Mouse (Mus musculus): ENCODE data around the gene Prrc2b.

Gene Prrc2b

DNA sequence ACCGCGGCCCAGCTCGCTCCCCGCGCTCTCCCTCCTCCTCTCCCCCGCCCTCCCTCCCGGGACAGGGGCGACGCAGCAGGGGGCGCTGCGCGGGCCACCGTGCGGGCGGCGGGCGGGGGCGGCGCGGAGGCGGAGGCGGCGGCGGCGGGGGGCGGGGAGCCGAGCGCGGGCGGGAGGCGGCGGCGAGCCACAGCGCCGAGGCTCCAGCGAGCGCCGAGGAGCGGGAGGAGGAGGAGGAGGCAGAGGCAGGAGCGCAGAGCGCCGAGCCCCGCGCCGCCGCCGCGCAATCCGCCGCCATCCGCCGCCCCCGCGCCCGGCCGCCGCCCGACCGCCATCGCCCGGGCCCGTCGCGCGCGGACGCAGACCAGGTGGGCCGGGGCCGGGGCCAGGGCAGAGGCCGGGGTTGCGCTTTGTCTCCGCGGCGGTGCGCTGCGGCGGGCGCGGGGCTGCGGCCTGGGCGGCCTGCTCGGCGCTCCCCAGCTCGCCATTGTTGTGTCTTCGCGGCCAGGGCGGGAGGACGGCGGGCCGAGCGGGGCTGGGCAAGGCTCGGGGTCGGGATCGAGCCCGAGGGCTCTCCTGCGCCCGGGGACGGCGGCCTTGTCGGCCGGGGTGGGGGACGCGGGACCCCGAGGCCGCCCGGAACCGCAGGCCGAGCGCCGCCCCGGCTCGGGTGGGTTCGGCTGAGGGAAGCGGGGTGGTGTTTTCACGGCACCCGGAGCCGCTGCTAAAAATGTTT, at the start of gene Prrc2b:
Gene Prrc2b, plus strand, starts transcription at position 159 of the 736 bp plus-strand sequence.
- peak; percentile 67 to 74 for DNase-seq (ENCODE audit: low spot score in 2 of 2)

DNA sequence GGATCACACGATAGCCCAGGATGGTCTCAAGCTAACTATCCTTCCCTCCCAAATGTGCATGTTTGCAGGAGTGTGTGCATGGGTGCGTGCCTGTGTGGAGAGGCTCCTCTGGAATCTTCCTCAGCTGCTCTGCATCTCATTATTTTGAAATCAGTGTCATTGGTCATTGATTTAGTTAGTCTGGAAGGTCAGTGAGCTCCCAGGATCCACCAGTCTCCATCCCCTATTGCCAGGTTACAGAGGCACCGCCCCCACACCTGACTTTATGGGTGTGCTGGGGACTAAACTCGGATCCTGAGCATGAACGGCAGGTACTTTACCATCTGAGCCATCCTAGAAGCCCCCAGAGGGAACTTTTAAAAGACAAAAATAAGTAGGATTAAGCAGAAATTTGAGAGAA, 47.9 kb upstream of the Prrc2b start:
- DNase-seq (ENCODE audit: low spot score in 2 of 2): no peak

DNA sequence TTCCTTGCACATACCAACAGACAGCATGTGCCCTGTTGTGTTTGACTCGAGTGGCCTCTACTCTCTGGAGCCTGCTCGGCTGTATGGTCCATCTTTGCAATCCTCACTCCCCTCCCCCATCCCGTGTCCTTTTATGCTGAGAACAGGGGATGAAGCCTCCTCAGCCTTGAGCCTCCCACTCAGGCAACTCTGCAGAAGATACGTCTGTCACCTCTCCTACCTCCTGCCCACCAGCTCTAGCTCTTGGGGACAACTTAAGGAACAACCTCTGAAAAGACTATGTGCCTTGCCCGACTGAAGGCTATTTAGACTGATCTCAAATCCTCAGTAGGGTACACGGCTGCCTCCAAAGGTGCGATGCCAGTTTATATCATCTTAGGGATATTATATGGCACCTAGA, 47.3 kb upstream of the Prrc2b start:
- no peak for DNase-seq (ENCODE audit: low spot score in 2 of 2)

DNA sequence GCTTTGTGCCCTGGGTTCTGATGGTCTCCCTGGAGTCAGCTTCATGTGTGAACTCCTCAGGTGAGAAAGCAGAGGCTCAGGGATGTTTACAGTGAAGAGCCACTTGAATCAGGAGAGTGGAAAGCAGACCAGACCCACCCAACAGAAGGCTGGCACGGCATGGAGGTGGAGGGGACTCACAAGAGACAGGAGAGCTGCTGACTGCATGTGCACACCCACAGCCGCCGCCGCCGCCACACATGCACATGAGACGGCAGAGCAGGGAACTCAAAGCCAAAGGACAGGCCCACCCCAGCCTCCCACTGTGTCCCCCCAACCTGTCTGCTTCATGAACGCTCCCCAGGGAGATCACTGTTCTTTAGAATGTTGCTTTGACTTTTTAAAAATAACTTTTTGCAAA, 46.8 kb upstream of the Prrc2b start:
- DNase-seq (ENCODE audit: low spot score in 2 of 2): no peak

DNA sequence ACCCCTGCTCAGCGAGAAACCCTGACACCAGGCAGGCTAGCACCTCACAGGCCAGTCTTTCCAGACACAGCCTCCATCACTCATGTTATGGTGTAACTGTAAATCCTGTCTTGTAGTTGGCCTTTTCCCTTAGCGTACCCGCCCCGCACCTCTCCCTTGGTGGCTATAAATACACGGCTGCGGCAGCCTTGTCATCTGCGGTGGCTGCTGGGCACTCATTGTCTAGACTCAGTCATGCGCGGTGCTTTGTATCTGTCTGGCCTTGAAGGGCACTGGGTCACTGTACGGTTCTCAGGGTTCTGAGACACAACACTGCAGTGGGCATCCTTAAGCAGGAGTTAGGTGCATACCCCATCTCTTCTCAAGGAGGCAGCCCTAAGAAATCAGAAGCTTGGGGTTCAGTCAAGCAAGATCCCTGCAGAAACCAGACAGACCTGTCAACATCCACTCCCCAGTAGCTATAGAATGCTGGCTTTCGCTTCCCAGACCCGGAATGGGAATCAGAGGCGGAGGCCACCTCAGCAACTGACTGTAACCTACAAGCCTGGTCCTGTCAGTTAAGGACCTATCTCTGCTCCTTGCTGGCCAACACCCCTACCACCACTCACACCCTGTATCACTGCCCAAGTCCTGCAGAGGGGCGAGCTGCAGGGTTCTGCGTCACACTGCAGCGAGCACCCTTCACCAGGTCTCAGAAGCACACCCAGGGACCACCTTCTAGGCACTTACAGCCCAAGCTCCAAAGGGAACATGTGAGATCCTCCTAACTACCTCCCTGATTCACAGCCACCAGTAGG, 45.6 kb upstream of the Prrc2b start:
- no peak for DNase-seq (ENCODE audit: low spot score in 2 of 2)

DNA sequence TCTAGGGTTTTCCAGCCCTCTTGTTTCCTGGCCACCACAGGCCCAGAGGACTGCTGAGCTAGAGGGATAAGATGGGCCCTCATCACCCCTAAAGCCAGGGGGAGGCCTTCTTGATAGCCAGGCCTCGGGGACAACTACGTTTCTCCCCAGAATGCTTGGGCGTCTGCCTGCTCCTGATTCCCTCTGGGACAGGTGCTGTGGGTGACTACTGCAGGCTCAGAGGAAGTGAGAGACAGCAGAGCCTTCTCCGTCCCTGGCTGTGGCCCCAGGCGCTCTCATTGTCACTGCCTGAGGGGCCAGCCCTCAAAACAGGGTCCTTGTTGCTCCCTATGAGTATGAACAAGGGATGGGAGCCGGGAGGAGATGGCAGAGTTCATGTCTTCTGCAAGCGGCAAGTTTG, 45.0 kb upstream of the Prrc2b start:
- DNase-seq (ENCODE audit: low spot score in 2 of 2): no peak

DNA sequence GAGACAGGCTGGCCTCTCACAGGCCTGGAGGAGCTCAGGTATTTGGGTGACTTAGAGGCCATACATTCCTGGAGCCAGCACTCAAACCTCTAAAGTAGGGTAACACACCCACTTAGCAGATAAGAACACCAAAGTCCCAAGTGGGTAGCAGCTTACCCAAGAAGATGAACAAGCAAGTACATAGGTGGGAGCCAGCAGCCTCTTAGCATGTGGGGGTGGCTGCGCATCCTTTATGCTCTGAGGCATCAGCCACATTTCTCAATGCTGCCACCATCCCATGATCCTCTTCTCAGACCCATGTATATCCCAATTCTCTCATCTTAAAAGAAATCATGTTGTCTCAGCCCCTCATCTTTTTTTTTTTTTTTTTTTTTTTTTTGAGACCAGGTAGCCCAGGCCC, 39.6 kb upstream of the Prrc2b start:
- no peak for DNase-seq (ENCODE audit: low spot score in 2 of 2)

DNA sequence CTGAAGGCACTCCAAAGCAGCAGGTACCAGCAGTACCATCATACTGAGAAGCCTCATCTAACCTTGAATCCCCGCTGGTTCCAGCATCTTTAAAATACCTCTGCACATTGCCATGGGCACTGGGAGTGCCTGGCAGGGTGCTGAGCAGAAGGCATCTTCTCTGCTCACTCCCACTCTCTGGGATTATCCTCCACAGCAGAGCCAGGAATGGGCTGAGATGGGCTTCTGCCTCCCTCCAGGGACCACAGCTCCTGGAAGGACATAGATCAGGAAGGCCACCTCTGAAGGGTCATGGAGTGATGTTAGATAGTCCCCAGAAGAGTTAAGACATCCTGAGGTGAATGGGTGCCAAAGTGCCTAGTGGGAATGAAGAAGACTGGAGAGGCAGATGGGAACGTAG, 38.3 kb upstream of the Prrc2b start:
- DNase-seq (ENCODE audit: low spot score in 2 of 2): no peak

DNA sequence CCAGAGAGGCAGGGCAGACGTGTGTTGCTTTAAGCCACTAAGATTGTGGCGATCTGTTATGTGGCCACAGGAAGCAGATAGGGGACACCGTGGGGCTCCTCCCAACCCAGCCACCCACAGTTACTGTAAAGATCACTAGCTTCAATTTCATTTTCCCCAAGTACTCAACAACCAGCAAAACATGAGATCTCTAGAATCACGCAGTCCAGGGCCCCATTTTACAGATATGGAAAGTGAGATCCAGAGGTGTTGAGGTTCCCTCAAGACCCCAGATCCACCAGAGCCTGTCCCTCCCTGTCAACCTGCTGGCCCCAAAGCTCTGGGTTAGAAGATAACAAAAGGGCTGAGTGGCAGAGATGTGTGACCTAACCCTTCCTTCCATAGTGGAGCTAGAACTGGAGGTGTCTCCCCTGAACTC, 35.0 kb upstream of the Prrc2b start:
- DNase-seq (ENCODE audit: low spot score in 2 of 2): no peak

DNA sequence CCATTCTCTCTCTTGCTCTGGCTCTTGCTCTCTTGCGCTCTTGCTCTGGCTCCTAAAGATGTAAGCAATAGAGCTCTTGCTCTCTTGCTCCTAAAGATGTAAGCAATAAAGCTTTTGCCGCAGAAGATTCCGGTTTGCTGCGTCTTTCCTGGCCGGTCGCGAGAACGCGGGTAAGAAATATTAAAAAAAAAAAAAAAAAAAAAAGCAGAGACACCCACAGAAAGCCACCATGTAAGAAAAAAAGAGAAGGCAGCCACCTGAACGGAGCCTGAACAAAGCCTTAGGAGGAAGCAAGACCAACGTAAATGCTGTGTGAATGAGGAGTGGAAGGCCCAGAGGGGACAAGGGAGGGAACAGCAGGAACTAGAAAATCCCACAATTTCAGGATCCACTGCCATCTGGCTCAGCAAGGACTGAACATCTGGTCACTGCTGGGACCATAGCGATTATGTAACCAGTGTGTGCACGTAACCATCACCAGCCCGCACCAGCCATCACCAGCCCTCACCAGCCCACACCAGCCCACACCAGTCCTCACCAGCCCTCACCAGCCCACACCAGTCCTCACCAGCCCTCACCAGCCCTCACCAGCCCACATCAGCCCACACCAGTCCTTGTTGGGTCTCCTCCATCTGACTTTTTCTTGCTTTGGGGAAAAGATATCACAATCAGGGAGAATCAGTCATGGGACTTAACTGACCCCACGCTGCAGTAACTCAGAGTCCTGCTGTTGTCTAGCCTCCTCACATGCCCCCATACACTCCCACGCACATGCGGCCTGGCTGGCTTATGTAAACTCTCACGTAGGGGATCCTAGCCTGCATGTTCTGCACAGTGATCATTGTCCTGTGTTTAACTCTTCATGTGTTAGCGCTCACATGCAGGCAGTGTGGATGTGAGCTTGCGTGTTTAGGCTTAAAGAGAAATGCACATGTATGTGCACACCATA, 30.8 kb upstream of the Prrc2b start:
- DNase-seq (ENCODE audit: low spot score in 2 of 2): no peak

DNA sequence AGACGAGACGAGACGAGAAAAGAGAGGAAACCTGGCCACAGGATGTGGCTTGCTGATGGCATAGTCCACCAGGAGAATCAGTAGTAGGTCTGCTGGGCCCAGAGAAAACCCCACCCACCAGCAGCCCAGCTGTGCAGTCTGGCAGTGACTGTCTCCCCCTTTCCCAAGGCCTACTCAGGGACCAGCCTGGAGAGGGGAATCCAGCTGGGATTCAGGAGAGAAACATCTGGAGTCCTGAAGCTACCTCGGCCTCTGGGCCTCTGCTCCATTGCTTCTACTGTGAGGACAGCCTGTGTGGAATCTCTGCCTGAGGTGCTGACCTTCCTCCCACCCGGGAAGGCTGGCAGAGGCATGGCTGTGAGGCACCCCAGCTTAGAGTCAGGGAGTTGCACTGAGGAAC, 29.7 kb upstream of the Prrc2b start:
- peak in 1 of 2 experiments; percentile 35 for DNase-seq (ENCODE audit: low spot score in 2 of 2)

DNA sequence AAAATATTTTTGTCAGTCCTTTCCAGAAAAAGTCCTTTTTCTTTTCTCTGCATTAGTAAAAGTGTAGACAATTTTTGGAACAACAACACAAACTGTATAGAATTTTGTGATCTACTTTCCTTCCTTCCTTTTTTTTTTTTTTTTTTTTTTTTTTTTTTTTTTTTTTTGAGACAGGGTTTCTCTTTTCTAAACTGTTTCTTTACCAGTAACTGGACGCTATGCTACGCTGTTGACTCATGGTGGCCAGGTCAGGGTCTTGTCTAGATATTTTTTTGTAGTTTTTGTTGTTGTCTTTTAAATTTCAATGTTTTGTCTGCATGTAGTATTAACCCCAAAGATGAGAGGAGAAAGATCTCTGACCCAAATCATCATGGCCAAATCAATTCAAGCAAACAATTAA, 29.1 kb upstream of the Prrc2b start:
- DNase-seq (ENCODE audit: low spot score in 2 of 2): no peak

DNA sequence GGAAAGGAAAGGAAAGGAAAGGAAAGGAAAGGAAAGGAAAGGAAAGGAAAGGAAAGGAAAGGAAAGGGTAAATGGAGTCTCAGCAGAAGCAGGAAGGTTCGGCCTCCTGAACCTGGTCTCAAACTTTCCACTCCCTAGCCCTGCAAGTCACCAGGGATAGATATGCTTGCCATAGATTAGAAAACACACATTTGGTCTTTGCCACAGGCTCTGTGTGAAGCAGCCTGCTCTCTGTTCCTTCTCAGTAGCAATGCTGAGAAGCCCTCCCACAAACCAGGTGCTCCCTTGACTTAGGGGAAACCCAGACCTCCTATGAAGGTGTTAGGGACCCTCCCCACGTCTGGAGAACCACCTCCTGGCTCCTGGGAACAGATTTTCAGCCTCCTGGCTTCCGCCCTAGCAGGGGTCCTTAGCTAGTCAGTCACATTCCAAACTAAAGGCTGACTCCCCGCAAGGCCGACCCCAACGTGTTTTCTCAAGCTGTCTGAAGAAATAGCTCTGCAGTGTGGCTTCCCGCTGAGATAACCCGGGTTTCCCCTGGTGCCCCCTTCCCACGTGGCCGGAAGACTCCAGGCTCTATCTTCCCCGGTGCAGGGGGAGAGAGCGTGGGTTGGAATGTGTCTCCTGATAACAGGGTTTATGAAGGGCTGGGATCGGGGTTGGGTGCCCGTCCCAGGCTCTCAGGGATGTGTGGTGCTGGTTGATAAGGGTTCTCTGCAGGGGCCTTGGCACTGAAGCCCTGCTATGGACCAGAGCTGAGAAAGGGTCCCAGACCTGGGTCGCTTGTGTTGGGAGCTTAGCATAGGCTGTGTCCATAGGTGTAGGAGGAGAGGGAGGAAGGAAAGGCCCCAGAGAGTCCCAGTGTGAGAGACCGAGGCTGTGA, 23.0 kb upstream of the Prrc2b start:
- no peak for DNase-seq (ENCODE audit: low spot score in 2 of 2)

DNA sequence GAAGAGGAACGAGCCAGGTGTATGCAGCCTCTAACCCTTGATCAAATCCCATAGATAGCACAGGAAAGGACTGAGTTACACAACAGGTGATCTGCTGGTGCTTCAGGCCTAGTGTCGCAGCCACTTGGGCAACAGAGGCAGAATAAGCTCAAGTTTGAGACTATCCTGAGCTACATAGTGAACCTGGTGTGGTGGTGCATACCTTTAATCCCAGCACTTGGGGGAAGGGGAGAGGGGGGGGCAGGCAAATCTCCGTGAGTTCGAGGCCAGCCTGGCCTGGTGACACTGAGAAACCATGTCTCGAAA, 22.4 kb upstream of the Prrc2b start:
- DNase-seq (ENCODE audit: low spot score in 2 of 2): no peak

DNA sequence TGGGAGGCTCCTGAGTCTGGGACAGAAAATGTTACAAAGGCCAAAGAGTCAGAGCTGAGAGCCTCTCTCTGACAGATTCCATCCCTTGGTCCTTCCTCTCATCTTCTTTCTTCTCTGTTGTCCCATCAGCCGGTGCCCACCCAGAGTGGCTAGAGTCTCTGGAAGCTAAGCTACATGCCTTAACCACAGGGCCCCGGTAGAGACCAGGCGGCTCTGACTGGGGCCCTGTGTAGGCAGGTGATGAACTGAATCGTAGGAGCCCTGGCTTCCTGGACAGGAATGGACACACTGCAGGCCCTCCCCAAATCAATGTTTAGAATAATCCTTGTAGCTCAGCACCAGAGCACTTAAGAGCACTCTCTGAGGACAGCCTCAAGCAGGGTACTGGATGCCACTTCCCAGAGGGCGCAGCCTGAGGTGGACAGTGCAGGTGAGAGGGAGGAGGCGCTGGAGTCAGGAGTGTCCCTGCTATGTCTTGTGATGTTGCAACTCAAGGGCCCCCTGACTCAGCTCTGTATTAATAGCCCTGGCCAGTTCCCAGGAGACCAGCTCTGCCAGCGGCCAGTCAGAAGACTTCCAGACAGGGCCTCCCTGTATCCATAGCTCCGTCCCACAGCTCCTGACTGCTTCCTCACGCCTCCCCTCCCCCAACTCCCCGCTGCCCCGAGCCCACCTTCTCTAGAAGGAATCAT, 21.4 kb upstream of the Prrc2b start:
- no peak for DNase-seq (ENCODE audit: low spot score in 2 of 2)

DNA sequence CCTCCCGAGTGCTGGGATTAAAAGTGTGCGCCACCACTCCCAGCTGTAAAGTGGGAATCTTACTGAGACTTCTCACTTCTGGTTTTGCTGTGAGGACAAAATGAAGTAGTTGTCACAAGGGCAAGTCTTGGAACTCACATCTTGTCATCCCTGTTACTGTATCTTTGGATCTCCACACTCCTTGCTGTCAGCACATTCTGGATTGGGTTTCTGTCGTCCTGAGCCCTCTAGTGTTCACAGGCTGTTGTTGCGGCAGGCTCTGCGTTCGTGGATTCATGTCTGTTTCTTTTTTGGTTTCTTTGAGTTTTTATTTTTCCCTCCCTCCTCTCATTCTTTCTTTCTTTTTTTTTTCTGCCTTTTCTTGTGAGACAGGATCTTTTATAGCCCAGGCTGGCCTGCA, 20.4 kb upstream of the Prrc2b start:
- DNase-seq (ENCODE audit: low spot score in 2 of 2): no peak

DNA sequence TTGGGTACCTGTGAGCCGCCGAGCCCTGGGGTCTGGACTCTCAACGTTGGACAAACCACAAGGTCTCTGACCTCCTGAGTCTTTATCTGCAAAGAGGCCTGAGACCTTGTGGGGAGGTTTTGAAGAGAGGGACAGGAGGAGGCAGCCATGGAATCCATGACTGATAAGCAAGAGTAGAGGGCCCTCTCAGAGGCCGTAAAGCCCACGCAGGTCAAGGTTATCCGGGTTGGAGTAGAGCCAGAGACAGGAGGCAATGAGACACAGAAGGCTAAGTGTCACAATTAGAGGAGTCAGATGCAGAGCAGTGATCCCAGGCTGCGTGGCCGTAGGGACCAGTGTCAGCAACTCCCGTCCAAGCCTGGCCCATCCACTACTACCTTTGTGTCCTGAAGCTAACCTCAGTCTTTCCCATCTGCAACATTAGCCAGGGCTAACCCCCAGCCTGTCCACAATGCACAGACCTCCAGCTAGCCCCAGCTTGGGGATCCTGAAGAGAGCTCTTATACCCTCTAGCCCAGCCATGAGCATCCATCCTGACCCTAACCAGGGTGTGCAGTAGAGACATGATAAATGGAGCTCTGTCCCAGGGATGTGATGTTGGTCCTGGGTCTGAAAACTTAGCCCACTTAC, 19.6 kb upstream of the Prrc2b start:
- no peak for DNase-seq (ENCODE audit: low spot score in 2 of 2)

DNA sequence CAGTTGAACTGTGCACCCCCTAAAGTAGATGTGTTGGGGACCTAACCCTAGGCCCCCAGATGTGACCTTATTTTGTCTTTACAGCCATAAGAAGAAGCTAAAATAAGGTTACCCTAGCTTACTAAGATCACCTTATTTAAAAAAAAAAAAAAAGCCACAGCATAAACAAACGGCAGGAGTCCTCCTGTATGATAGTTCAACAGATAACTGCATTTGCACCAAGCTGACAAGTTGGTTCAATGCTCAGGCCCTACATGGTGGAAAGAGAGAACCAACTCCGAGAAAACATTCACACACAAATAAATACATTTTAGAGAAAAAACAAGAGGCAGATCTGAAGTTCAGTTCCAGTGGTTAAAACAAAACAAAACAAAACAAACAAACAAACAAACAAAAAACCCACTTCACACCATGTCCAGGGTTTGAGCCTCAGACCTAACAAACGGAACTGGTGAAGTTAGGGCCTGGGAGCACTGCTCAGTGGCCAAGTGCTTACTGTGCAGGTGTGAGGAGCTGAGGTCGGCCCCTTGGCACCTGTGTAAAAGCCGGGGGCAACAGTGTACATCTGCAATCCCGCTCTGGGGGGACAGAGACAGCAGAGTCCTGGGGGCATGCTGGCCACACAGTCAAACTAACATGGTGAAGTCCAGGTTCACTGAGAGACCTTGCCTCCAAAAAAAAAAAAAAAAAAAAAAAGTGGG, 18.9 kb upstream of the Prrc2b start:
- DNase-seq (ENCODE audit: low spot score in 2 of 2): no peak

DNA sequence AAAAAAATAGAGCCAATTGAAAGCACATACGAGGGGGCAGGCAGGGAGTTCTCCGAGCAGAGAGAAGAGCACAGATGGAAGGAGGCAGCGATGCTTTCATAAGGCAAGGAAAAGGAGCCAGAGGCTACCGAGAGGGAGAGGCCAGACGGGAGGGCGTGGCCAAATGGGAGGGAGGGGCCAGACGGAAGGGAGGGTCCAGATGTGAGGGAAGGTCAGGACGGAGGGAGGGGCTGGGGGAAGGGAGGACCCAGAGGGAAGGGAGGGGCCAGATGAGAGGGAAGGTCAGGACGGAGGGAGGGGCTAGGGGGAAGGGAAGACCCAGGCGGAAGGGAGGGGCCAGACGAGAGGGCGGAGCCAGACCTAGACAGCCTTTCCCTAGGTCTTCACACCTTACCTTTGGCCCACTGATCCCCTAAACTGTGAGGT, 18.3 kb upstream of the Prrc2b start:
- peak; percentile 45 to 76 for DNase-seq (ENCODE audit: low spot score in 2 of 2)

DNA sequence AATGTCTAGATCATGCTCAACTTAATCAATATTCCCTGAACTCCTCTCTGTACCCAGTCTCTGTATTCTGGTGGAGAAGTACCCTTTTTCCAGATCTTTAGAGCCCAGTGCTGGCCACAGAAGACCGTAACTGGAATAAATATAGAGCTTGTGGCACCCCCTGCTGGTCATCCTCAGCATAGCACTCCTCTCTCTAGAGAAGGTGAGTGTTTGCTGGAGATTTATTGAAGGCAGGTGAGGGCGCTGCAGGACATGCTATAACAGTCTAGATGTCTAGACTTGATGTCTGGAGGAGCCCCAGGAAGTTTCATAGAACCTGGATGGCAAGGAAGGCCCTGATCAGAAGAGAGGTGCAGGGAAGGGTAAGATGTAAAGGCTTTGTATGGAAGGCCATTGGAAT, 16.8 kb upstream of the Prrc2b start:
- DNase-seq (ENCODE audit: low spot score in 2 of 2): peak; percentile 74 to 85

All from urinary bladder, postnatal 4 days (tissue).